Mouse (Mus musculus) T-helper 17 cell (primary cell): ENCODE results near the gene Prl3d2.
"Not testable (repeated sequence)": the region's sequence is repeated elsewhere in the genome, so short reads cannot be mapped to it uniquely, and the experiment has no call there.

Experiments
- in situ Hi-C, 2 experiments: fragments of 300-600 bp; cut with MboI, MseI; formaldehyde crosslinking; loops; 1 replicate in 1 of 2; 2 replicates in 1 of 2; pipeline ENCODE4 v1.15.1; 2025; ENCODE audit warnings: high pct_unique_total_duplicates in 2 of 2

Prl3d2 gene

DNA sequence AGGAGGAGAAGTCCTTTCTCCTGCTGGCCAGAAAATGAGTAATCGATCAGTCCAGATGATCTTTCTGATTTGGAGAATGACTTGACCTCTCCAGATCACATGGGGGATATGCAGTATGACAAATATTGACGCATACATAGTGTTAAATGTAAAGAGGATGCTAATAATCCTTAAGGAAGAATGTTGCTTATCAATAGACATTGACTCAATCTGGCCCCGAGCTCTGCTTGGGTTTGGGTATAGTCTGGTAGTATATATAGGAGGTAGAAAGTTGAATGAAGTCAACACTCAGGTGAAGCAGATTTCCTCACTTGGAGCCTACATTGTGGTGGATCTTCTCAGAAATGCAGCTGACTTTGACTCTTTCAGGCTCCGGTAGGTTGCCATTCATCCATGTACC is at the start of gene Prl3d2:
Prl3d2 (plus strand) TSS at position 301 of the 400 bp plus-strand sequence.
- in situ Hi-C loops = loop anchor here in 1 of 2 experiments (5.0 kb wide), 1 partner anchor 36 kb away; the partner anchor contains the start of gene Prl3d3

GRCm38 (mm10) chr13:27093890-27094289 is 27.6 kb upstream of the Prl3d2 start, which contains the start of gene Prl3d1:
Gene Prl3d1, plus strand, starts transcription at chr13:27094190.
- in situ Hi-C loops = not testable (repeated sequence)

DNA sequence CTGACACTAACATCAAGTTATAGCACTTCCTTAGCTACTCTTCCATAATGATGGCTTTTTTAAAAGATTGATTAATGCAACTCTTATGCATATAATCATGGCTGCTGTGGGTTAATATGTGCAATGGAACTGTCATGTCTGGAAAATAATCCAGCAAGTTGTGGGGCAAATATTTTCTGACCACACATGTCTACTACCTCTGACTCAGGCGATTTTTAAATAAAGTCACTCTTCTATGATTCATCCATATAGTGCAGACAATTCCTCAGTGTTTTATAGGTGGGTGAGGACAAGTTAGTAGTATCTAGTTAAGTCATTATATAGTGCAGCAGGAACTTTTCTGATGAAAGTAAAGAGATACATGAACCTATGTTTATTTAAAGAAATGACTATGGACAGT is 26.8 kb downstream of the Prl3d2 start:
- in situ Hi-C loops = no loop called here

GRCm38 (mm10) chr13:27156490-27156889 is 35.0 kb downstream of the Prl3d2 start, which contains the start of gene Prl3d3:
Gene Prl3d3, plus strand, starts transcription at chr13:27156790.
- in situ Hi-C loops = loop anchor here in 1 of 2 experiments (5.0 kb wide), 1 partner anchor 34 kb away; the partner anchor contains the start of gene Prl3d2
